Mouse (Mus musculus) thymus, adult 2 months (tissue): ENCODE results near the gene Vwa3b. TPM values are rescaled to one million over a fixed set of nuclear protein-coding genes. Genes with fewer than 3 reads are reported as not detected.

ENCODE experiments used
- DNase-seq: peaks from one replicate; pipeline ENCODE4 v3.0.0; 2021
- H3K27ac ChIP-seq: fragments of 200-500 bp; 2 replicates; pipeline ENCODE4 v1.5.1; 2012; ENCODE audit warnings: low read length, control low read depth; ENCODE audit not compliant: control insufficient read depth, insufficient read depth
- H3K27me3 ChIP-seq: fragments of 200-500 bp; 2 replicates; pipeline ENCODE4 v1.6.1; 2012; ENCODE audit warnings: mild to moderate bottlenecking, low read length, moderate library complexity, mixed read lengths; ENCODE audit not compliant: control insufficient read depth, insufficient read depth
- H3K36me3 ChIP-seq: fragments of 200-500 bp; 2 replicates; pipeline ENCODE4 v1.6.1; 2012; ENCODE audit warnings: mild to moderate bottlenecking, low read length, moderate library complexity; ENCODE audit not compliant: control insufficient read depth, insufficient read depth
- H3K4me1 ChIP-seq: fragments of 200-500 bp; replicated peaks from 2 replicates; pipeline ENCODE4 v1.6.1; 2012; ENCODE audit warnings: low read length; ENCODE audit not compliant: control insufficient read depth, insufficient read depth
- H3K4me3 ChIP-seq: fragments of 200-500 bp; 2 replicates; pipeline ENCODE4 v1.5.1; 2012; ENCODE audit warnings: mild to moderate bottlenecking, low read length, control low read depth, moderate library complexity; ENCODE audit not compliant: control insufficient read depth, insufficient read depth
- CTCF ChIP-seq: fragments of 200-500 bp; IDR thresholded peaks from 2 replicates; pipeline ENCODE4 v1.5.1; 2012; ENCODE audit warnings: mild to moderate bottlenecking, control low read depth, low read length, moderate library complexity, borderline replicate concordance; ENCODE audit not compliant: control insufficient read depth, poor library complexity, insufficient read depth; ENCODE audit errors: extremely low read depth
- POLR2A ChIP-seq: fragments of 200-500 bp; IDR thresholded peaks from 2 replicates; pipeline ENCODE4 v1.6.1; 2012; ENCODE audit warnings: mild to moderate bottlenecking, low read length, control low read depth, moderate library complexity; ENCODE audit not compliant: control insufficient read depth, poor library complexity, insufficient read depth; ENCODE audit errors: extremely low read depth
- WGBS: fragments of 180-500 bp; shearing (Covaris S2); methylation state at CpG from one replicate; pipeline ENCODE4 v1.1.7; 2018; 5-methylcytosine and 5-hydroxymethylcytosine counted together
- polyA plus RNA-seq: library from polyadenylated mRNA; depleted of rRNA; stranded (reverse); fragments of >200 nt; gene quantifications from 2 replicates; pipeline ENCODE4 v1.2.3, GENCODE M21; 2012

The Vwa3b gene
- polyA plus RNA-seq, 1 experiment: 0.13 TPM

DNA sequence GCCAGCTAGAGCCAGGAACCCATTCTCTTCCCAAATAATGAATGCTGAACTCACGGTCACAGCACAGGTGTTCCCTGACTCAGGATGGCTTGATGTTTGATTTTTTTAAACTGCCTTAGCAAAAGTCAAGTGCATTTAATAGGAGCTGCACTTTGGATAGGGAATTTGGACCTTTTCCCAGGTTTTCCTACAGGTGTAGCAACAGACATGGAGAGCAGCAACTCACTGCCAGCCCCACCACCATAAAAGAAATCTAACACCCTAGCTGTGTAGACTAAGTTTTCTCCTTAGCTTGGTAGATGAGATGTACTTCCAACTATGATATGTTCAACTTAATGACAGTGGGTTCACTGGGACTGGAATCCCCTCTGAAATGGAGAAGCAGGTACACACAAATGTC lies 1.0 kb upstream of the Vwa3b start:
- 94% methylated on average over 1 of the region's 1 CpGs for WGBS
- no peak for DNase-seq
- no peaks in the 10 kb centered on the region for H3K27me3 ChIP-seq

DNA sequence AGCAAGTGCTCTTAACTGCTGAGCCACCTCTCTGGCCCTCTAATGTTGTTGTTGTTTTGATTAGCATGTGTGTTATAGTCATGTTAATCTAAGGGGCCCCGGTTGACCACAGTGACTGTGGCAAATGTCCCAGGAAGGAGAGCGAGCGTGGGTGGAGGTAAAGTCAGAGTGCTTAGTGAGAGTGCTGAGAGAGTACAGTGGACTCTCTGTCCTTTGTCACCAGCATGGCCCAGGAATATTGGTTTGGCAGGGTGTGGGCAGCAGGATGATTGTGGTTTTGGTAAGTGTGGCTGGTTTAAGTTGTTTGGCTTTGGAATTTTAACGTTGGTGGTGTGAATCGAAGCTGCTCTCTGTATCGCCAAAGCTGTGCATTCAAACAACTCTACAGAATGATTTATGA lies 470 bp downstream of the Vwa3b start:
- Histone ChIP-seq H3K27me3 (no peaks in the 10 kb centered on the region), H3K36me3 (no peaks in the 10 kb centered on the region), H3K27ac (no peak overlapping the region), H3K4me1 (peaks cover 10% of the 10 kb centered on the region), H3K4me3 (no peak overlapping the region)
- DNase-seq: no peak
- 83% methylated on average over 6 of the region's 6 CpGs for WGBS
- no peak for TF ChIP-seq POLR2A
- no peak for TF ChIP-seq CTCF

More for the DNA sequence above, 1.0 kb upstream of the Vwa3b start:
- TF ChIP-seq POLR2A (no peak), CTCF (no peak)
- Histone ChIP-seq H3K27ac (no peak overlapping the region), H3K36me3 (no peaks in the 10 kb centered on the region), H3K4me1 (peaks cover 8% of the 10 kb centered on the region), H3K4me3 (no peak overlapping the region)

DNA sequence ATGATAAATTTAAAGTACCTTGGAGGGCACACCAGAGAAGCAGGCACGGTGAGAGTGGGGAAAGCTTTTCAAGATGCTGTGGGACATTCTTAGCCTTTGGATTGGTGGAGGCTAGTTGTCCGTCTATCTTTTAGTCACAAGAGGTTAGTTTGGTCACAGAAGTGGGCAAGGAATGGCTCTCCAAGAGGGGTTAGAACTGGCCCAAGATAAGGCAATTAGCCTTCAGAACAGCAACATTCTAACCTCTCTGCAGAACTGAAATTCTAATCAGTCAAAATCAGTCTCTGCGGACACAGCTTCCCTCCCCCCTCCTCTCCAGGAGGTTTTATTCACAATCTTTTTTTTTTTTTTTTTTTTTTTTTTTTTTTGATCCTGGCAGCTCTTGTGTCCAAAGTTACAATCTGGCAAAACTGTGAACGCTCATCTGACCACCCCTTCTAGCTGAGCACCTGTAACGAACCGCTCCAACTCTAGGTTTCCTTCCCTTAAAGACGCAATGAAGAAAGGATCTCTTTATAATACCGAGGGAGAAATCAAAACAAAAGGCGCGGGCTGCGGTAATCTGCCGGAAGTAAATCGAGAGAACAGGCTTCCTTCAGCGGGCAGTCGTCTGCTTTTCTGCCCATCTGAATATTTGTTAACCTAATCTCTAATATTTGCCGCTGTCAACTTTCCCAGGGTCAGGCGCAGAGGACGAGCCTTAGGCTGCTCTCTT lies 2.2 kb downstream of the Vwa3b start:
- Histone ChIP-seq H3K4me3 (peak overlapping the region; percentile 40), H3K36me3 (no peaks in the 10 kb centered on the region), H3K4me1 (peaks cover 10% of the 10 kb centered on the region), H3K27me3 (no peaks in the 10 kb centered on the region), H3K27ac (no peak overlapping the region)
- TF ChIP-seq POLR2A (no peak), CTCF (no peak)
- no peak for DNase-seq
- WGBS: 6% methylated on average over 18 of the region's 18 CpGs

DNA sequence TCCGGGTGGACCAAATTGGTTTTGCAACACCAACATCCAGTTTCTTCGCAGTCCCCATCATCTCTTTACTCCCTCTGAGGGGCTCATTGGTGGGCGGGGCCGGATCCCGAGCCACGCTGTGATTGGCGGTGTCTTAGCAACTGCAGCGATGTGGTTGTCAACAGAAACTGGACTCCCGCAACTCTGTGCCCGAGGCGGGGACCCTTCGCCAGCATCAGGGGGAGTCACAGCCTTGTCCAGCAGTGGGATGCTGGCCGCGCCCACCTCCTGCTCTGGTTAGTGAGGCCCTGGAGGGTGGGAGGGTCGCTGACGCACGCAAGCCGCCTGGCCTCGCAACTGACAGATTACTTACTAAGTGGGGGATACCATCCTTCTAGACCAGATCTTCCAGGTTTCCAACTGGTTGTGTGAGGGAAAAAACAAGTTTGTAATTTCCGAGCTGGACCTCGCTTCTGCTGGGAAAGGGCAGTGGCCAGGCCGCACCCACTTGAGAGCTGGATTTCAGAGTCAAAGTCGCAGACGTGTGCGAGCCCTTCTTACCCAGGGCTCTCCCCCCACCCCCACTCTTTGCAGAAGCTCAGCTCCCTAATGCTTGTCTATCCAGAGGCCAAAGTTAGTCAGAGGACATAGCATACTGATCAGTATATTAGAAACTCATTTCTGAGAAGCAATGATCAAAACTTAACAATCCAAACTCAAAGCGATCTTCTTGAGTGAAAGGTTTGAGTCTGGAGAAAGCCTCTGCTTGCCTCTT lies 2.9 kb downstream of the Vwa3b start:
- no peaks in the 10 kb centered on the region for H3K27me3 ChIP-seq
- H3K36me3 ChIP-seq: no peaks in the 10 kb centered on the region
- DNase-seq: peak; percentile 71
- WGBS: 3% methylated on average over 26 of the region's 26 CpGs
- peak overlapping the region; percentile 40 for H3K4me3 ChIP-seq
- no peak for TF ChIP-seq CTCF
- H3K4me1 ChIP-seq: peaks cover 10% of the 10 kb centered on the region
- H3K27ac ChIP-seq: no peak overlapping the region

DNA sequence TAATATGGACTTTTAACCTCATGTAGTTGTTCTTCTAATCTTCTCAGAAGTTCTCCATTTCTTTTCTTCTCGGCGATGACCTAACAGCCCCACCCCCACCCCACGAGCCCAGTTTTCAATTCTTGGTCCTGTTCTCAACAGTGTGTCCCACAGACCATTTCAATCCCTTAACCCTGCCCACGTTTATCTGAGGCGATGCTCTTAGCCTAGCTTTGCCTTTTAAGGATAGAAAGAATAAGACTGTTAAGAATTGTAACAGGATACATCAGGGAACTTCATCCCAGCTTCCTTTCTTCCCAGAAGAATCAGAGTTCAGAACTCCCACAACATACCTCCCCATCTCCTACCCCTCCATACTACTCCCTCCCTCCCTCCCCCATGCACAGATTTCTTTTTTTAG lies 3.5 kb downstream of the Vwa3b start:
- H3K27ac ChIP-seq: no peak overlapping the region
- peaks cover 10% of the 10 kb centered on the region for H3K4me1 ChIP-seq
- no peaks in the 10 kb centered on the region for H3K27me3 ChIP-seq
- TF ChIP-seq POLR2A: no peak
- no peak for TF ChIP-seq CTCF
- no peak overlapping the region for H3K4me3 ChIP-seq
- WGBS: 27% methylated on average over 5 of the region's 5 CpGs
- DNase-seq: no peak
- H3K36me3 ChIP-seq: no peaks in the 10 kb centered on the region

DNA sequence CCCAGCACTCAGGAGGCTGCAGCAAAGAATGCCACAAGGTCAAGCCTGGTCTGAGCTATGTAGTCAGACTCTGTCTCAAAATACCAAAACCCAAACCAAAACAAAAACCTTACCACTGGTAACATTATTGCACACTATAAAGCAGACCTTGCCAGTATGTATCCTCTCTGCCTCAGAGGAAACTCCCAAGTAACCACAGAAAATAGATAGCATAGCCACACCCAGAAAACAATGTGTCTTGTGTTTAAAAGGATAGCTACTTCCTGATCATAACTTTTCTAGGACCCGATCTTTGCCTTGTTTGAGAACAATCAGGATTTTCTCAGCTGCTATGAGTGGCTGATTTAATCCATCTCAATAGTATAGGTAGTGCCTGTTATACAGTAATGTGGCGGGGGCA lies 4.3 kb downstream of the Vwa3b start:
- no peak overlapping the region for H3K4me3 ChIP-seq
- DNase-seq: no peak
- no peak overlapping the region for H3K27ac ChIP-seq
- no peaks in the 10 kb centered on the region for H3K36me3 ChIP-seq
- H3K4me1 ChIP-seq: peaks cover 10% of the 10 kb centered on the region
- TF ChIP-seq CTCF (no peak), POLR2A (no peak)
- no peaks in the 10 kb centered on the region for H3K27me3 ChIP-seq
- WGBS: 52% methylated on average over 2 of the region's 2 CpGs
